Mouse (Mus musculus) CD8-positive naive resting alpha-beta T cell, adult 2 months (primary cell): Measurements from ENCODE around the gene Slc25a20.
"Not testable (repeated sequence)": the region's sequence is repeated elsewhere in the genome, so short reads cannot be mapped to it uniquely, and the experiment has no call there.

Experiments
- DNase-seq, 2 experiments: peaks; one replicate each; pipeline ENCODE4 v3.0.0; 2022; ENCODE audit warnings: low read depth in 2 of 2, low spot score in 2 of 2

The Slc25a20 gene

GRCm38 (mm10) chr9:108661677-108662612 lies at the start of gene Slc25a20:
TSS of gene Slc25a20 (plus strand) at chr9:108662088.
- peak; percentile 43 to 59 for DNase-seq

GRCm38 (mm10) chr9:108617301-108617700 lies 44.6 kb upstream of the Slc25a20 start:
- DNase-seq, result peak in 1 of 2 experiments; percentile 17

- DNase-seq, result no peak
Measured at GRCm38 (mm10) chr9:108626498-108626897, 35.4 kb upstream of the Slc25a20 start.

GRCm38 (mm10) chr9:108628141-108628540 lies 33.7 kb upstream of the Slc25a20 start:
- no peak for DNase-seq

GRCm38 (mm10) chr9:108630683-108631082 lies 31.2 kb upstream of the Slc25a20 start:
- DNase-seq, result no peak

- DNase-seq, result no peak
Measured at GRCm38 (mm10) chr9:108631631-108632256, 30.1 kb upstream of the Slc25a20 start.

- no peak for DNase-seq
Measured at GRCm38 (mm10) chr9:108632375-108632774, 29.5 kb upstream of the Slc25a20 start.

- no peak for DNase-seq
Measured at GRCm38 (mm10) chr9:108633846-108634245, 28.0 kb upstream of the Slc25a20 start.

GRCm38 (mm10) chr9:108635415-108635814 lies 26.5 kb upstream of the Slc25a20 start:
- no peak for DNase-seq

- DNase-seq, result no peak
Measured at GRCm38 (mm10) chr9:108639825-108640224, 22.1 kb upstream of the Slc25a20 start.

- no peak for DNase-seq
Measured at GRCm38 (mm10) chr9:108648166-108648565, 13.7 kb upstream of the Slc25a20 start.

GRCm38 (mm10) chr9:108648611-108649560 lies 13.0 kb upstream of the Slc25a20 start, which contains the start of gene Arih2:
TSS of gene Arih2 (minus strand) at chr9:108649386.
- peak; percentile 86 to 90 for DNase-seq

- peak; percentile 19 to 27 for DNase-seq
Measured at GRCm38 (mm10) chr9:108649561-108650440, 12.1 kb upstream of the Slc25a20 start.

- no peak for DNase-seq
Measured at GRCm38 (mm10) chr9:108654566-108655464, 7.1 kb upstream of the Slc25a20 start.

- DNase-seq, result not testable (repeated sequence)
Measured at GRCm38 (mm10) chr9:108655865-108656264, 6.0 kb upstream of the Slc25a20 start.

GRCm38 (mm10) chr9:108662660-108663059 lies 772 bp downstream of the Slc25a20 start:
- DNase-seq, result no peak

GRCm38 (mm10) chr9:108669875-108670274 lies 8.0 kb downstream of the Slc25a20 start:
- DNase-seq, result no peak

GRCm38 (mm10) chr9:108673151-108673550 lies 11.3 kb downstream of the Slc25a20 start:
- peak; percentile 21 to 34 for DNase-seq

GRCm38 (mm10) chr9:108680026-108680425 lies 18.1 kb downstream of the Slc25a20 start:
- no peak for DNase-seq
